Mouse (Mus musculus) heart, embryonic 16.5 days (tissue): Measurements from ENCODE around the gene Slc39a9. TPM values are rescaled to one million over a fixed set of nuclear protein-coding genes. Genes with fewer than 3 reads are reported as not detected.

Source experiments
- ATAC-seq: fragments of 200-750 bp; cut with Nextera tagmentation; replicated peaks from 2 replicates; pipeline ENCODE4 v1.8.0; 2017; ENCODE audit warnings: moderate number of reproducible peaks; ENCODE audit not compliant: insufficient read depth, low FRiP score; ENCODE audit errors: extremely low read depth
- H3K27ac ChIP-seq: fragments of 300-500 bp; sonication (generic); 2 replicates; pipeline ENCODE4 v1.5.1; 2014; ENCODE audit warnings: mild to moderate bottlenecking, low read length, control low read depth, moderate library complexity
- H3K27me3 ChIP-seq: fragments of 300-500 bp; sonication (generic); 2 replicates; pipeline ENCODE4 v1.6.1; 2014; ENCODE audit warnings: low read length, mixed read lengths; ENCODE audit not compliant: control insufficient read depth, insufficient read depth
- H3K36me3 ChIP-seq: fragments of 300-500 bp; sonication (generic); 2 replicates; pipeline ENCODE4 v1.6.1; 2014; ENCODE audit not compliant: control insufficient read depth, insufficient read depth
- H3K4me1 ChIP-seq: fragments of 300-500 bp; sonication (generic); 2 replicates; pipeline ENCODE4 v1.6.1; 2014; ENCODE audit warnings: low read length, mixed read lengths; ENCODE audit not compliant: control insufficient read depth, insufficient read depth
- H3K4me2 ChIP-seq: fragments of 300-500 bp; sonication (generic); 2 replicates; pipeline ENCODE4 v1.6.1; 2014; ENCODE audit warnings: low read depth, mild to moderate bottlenecking, control low read depth, low read length
- H3K4me3 ChIP-seq: fragments of 300-500 bp; sonication (generic); 2 replicates; pipeline ENCODE4 v1.5.1; 2014; ENCODE audit warnings: mild to moderate bottlenecking, control low read depth, low read length
- H3K9ac ChIP-seq: fragments of 300-500 bp; sonication (generic); 2 replicates; pipeline ENCODE4 v1.6.1; 2014; ENCODE audit warnings: low read length, control low read depth
- H3K9me3 ChIP-seq: fragments of 300-500 bp; sonication (generic); replicated peaks from 2 replicates; pipeline ENCODE4 v1.6.1; 2016; ENCODE audit warnings: low read length; ENCODE audit not compliant: control insufficient read depth
- WGBS: fragments of 180-500 bp; shearing (Covaris S2); extraction: QIAGEN DNeasy Blood & Tissue Kit; methylation state at CpG from one replicate; pipeline ENCODE4 v1.1.7; 2014; 5-methylcytosine and 5-hydroxymethylcytosine counted together
- polyA plus RNA-seq: library from polyadenylated mRNA; unstranded; fragments of >200 nt; fragmentation: Nextera tagmentation; extraction: Ambion mirVana; gene quantifications from 2 replicates; pipeline ENCODE4 v1.2.1, GENCODE M21; 2015

Slc39a9 gene
- polyA plus RNA-seq, 1 experiment from 2014 or later = 17.5 TPM

- peaks cover 29% of the 10 kb centered on the region for H3K36me3 ChIP-seq
- H3K4me3 ChIP-seq = peak overlapping the region; percentile 83
- H3K4me2 ChIP-seq = peak overlapping the region; percentile 83
- ATAC-seq = peak; percentile 35
- H3K27ac ChIP-seq = peak overlapping the region; percentile 90
- peak overlapping the region; percentile 97 for H3K9ac ChIP-seq
- no peaks in the 10 kb centered on the region for H3K27me3 ChIP-seq
- H3K4me1 ChIP-seq = peaks cover 27% of the 10 kb centered on the region
- WGBS = 3% methylated on average over 48 of the region's 48 CpGs
- no peaks in the 10 kb centered on the region for H3K9me3 ChIP-seq
Observed at GRCm38 (mm10) chr12:80642725-80643692, 674 bp upstream of the Slc39a9 start.

DNA sequence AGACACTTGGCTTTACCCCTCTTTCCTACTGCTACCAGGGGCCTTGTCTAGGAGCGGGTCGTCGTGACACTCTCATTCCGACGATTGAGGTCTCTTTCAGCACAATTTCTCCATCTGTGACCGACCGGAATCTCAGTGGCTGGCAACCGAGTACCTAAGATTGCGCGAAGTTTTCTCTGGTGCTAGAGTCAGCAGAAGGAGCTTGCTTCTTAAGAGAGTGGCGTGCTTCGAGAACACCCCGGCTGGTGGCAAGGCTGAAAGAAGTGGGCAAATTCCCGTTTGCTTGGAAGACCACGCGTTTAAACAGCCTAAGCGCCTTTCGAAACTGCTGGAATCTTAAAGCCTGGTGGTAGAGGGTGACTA is 804 bp downstream of the Slc39a9 start:
- H3K27ac ChIP-seq = peak overlapping the region; percentile 90
- WGBS = 5% methylated on average over 18 of the region's 18 CpGs

DNA sequence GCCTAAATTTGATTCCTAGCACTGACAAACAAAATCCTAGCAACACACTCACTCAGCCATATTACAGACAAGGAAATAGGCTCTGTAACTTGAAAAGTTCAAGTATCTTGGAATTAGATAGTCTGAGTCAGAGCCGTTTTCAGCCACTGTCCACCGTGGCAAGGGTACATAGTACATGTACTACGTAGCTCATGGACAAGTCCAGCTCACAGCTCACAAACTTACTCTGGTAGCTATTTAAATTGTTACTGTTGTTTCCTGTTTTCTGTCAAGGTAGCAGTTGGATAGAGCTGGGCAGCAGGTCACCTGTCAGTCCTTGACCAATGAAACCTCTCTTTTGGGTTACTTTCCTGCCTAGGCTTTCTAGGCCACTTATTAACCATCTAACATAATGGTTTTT is 2.7 kb downstream of the Slc39a9 start:
- WGBS = 89% methylated on average over 3 of the region's 3 CpGs
- Histone ChIP-seq H3K9ac (no peak overlapping the region), H3K4me2 (peak overlapping the region; percentile 5; the same call in 1 of the 2 replicates), H3K9me3 (no peaks in the 10 kb centered on the region), H3K27ac (no peak overlapping the region), H3K36me3 (0 out of 2 replicates have a peak, but pooled peaks cover 4% of the 10 kb centered on the region), H3K4me3 (no peak overlapping the region), H3K27me3 (no peaks in the 10 kb centered on the region), H3K4me1 (peaks cover 27% of the 10 kb centered on the region)
- no peak for ATAC-seq

More for the DNA sequence above, 804 bp downstream of the Slc39a9 start:
- Histone ChIP-seq H3K9me3 (no peaks in the 10 kb centered on the region), H3K27me3 (no peaks in the 10 kb centered on the region), H3K4me2 (peak overlapping the region; percentile 94), H3K4me3 (peak overlapping the region; percentile 83), H3K9ac (peak overlapping the region; percentile 97), H3K4me1 (peaks cover 27% of the 10 kb centered on the region), H3K36me3 (peaks cover 19% of the 10 kb centered on the region)
- ATAC-seq = no peak

- H3K27ac ChIP-seq = peak overlapping the region; percentile 51
- ATAC-seq = no peak
- no peaks in the 10 kb centered on the region for H3K36me3 ChIP-seq
- H3K9ac ChIP-seq = 0 out of 2 replicates have a peak overlapping the region, but pooled peaks have one; percentile 9
- no peaks in the 10 kb centered on the region for H3K9me3 ChIP-seq
- WGBS = 75% methylated on average over 7 of the region's 7 CpGs
- no peak overlapping the region for H3K4me2 ChIP-seq
- peaks cover 8% of the 10 kb centered on the region for H3K4me1 ChIP-seq
- H3K4me3 ChIP-seq = no peak overlapping the region
- H3K27me3 ChIP-seq = no peaks in the 10 kb centered on the region
Observed at GRCm38 (mm10) chr12:80653951-80654658, 10.4 kb downstream of the Slc39a9 start.

GRCm38 (mm10) chr12:80654659-80655025 is 11.0 kb downstream of the Slc39a9 start:
- Histone ChIP-seq H3K4me3 (no peak overlapping the region), H3K9me3 (no peaks in the 10 kb centered on the region), H3K27me3 (no peaks in the 10 kb centered on the region), H3K9ac (no peak overlapping the region), H3K4me1 (peaks cover 8% of the 10 kb centered on the region), H3K4me2 (no peak overlapping the region), H3K27ac (no peak overlapping the region), H3K36me3 (no peaks in the 10 kb centered on the region)
- WGBS = 88% methylated on average over 3 of the region's 3 CpGs
- ATAC-seq = no peak

GRCm38 (mm10) chr12:80658661-80659060 is 15.0 kb downstream of the Slc39a9 start:
- Histone ChIP-seq H3K9me3 (no peaks in the 10 kb centered on the region), H3K4me1 (peaks cover 11% of the 10 kb centered on the region), H3K27me3 (no peaks in the 10 kb centered on the region), H3K4me3 (no peak overlapping the region), H3K9ac (no peak overlapping the region), H3K36me3 (peaks cover 8% of the 10 kb centered on the region), H3K4me2 (no peak overlapping the region), H3K27ac (no peak overlapping the region)
- WGBS = 74% methylated on average over 6 of the region's 6 CpGs
- no peak for ATAC-seq

DNA sequence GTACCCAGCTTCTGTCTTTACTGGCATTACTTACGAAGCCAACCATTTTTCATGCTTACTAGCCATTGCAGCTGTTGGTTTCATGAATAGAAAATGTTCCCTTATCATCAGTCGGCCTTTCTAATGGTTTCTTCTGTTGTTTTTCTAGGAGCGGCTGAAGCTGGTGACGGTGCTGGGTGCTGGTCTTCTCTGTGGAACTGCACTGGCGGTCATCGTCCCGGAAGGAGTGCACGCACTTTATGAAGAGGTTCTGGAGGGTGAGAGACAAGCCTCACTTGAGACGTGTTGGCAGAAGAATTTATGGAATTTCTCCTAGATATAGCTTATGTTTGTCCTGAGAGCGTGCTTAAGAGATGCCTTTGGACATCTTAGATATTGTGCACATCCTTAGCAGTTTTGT is 18.6 kb downstream of the Slc39a9 start:
- Histone ChIP-seq H3K4me1 (peaks cover 5% of the 10 kb centered on the region; the same call in 1 of the 2 replicates), H3K36me3 (peaks cover 15% of the 10 kb centered on the region), H3K4me3 (no peak overlapping the region), H3K27ac (no peak overlapping the region), H3K27me3 (no peaks in the 10 kb centered on the region), H3K9me3 (no peaks in the 10 kb centered on the region), H3K4me2 (no peak overlapping the region), H3K9ac (no peak overlapping the region)
- WGBS = 57% methylated on average over 10 of the region's 10 CpGs
- no peak for ATAC-seq

DNA sequence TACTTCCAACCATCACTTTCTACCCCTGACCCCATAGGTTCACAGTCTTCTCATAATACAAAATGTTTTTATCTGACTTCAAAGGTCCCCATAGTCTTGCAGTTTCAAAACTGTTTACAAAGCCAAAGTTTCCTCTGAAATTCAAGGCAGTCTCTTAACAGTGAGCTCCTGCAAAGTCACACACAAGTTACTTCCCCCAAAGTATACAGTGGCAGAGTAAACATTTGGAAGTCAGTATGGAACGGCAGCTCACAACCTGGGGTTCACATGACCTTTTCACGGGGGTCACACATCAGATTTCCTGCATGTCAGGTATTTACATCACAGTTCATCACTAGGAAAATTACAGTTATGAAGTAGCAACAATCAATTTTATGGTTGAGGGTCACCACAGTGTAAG is 20.3 kb downstream of the Slc39a9 start:
- peaks cover 5% of the 10 kb centered on the region; the same call in 1 of the 2 replicates for H3K4me1 ChIP-seq
- no peaks in the 10 kb centered on the region for H3K9me3 ChIP-seq
- H3K27ac ChIP-seq = no peak overlapping the region
- peaks cover 15% of the 10 kb centered on the region for H3K36me3 ChIP-seq
- H3K9ac ChIP-seq = no peak overlapping the region
- no peak overlapping the region for H3K4me2 ChIP-seq
- no peak overlapping the region for H3K4me3 ChIP-seq
- WGBS = 75% methylated on average over 2 of the region's 2 CpGs
- no peak for ATAC-seq
- H3K27me3 ChIP-seq = no peaks in the 10 kb centered on the region

DNA sequence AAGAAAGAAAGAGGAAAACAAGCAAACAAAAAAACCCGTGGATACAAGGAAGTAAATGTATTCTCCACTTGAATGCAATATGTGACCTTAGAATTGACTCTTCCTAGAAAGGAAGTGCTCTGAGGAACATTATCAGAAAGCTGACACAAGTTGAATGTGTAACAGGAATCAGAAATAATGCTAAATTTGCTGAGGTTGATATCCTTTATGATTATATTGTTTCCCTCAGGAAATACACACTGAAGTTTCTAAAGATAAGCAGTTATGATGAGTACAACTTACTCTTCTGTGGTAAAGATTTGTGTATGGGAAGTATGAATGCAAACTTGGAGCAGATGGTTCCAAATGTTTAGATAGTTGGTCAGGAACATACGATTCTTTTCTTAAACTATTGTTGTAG is 24.7 kb downstream of the Slc39a9 start:
- no peak for ATAC-seq
- H3K4me3 ChIP-seq = no peak overlapping the region
- no peak overlapping the region for H3K9ac ChIP-seq
- no peak overlapping the region for H3K4me2 ChIP-seq
- H3K27me3 ChIP-seq = no peaks in the 10 kb centered on the region
- H3K4me1 ChIP-seq = no peaks in the 10 kb centered on the region
- H3K27ac ChIP-seq = no peak overlapping the region
- H3K36me3 ChIP-seq = peaks cover 11% of the 10 kb centered on the region
- WGBS = 69% methylated on average over 2 of the region's 2 CpGs
- H3K9me3 ChIP-seq = no peaks in the 10 kb centered on the region
